Mouse (Mus musculus): ENCODE measurements around the gene AB124611. TPM values are rescaled to one million over a fixed set of nuclear protein-coding genes. Genes with fewer than 3 reads are reported as not detected.

AB124611 gene
- 4.7 TPM for polyA plus RNA-seq (2014; fragmentation: Illumina TruSeq; extraction: RNeasy Lipid Tissue Mini Kit (QIAGEN cat#74804))

DNA sequence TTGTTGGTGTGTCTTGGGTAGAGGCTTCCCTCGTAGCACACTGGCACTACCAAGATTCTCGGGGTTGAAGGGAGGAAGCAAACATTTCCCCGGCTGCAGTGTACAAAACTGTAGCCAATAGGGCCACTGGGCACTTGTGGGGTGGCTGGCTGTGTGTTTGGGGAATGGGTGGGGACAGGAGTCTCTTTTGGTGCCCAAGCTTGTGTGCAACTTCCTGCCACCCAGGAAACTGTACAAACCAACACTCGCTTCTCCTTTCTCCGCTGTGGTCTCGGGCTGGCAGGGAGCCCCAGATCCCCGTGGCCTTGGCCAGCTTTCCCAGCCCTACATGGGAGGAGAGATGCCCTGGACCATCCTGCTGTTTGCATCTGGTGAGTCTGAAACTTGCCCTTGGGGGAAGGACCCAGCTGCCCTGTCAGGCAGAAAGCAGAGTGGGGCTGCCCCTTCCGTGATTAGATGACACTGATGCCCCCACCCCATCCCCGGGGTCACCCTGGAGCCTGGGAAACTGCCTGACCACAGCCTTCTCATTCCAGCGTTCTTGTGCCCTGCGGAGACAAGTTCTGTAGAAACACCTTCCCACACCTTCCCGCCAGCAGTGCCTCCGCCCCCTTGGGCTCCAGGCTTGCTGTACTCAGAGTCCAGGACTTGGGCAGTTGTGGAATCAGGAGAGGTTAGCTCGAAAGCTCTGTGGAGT, at the start of gene AB124611:
Gene AB124611, plus strand, starts transcription at position 240 of the 697 bp plus-strand sequence.

GRCm38 (mm10) chr9:21509772-21510688, 15.9 kb upstream of the AB124611 start, which contains the start of gene Tmed1:
Gene Tmed1, minus strand, starts transcription at chr9:21510252.

GRCm38 (mm10) chr9:21546789-21547074, 20.8 kb downstream of the AB124611 start, which contains the start of gene Carm1:
Gene Carm1, plus strand, starts transcription at chr9:21546894.

GRCm38 (mm10) chr9:21592703-21593121, 66.7 kb downstream of the AB124611 start, which contains the start of the genes Timm29 and Yipf2:
Gene Timm29, plus strand, starts transcription at chr9:21592722.
Gene Yipf2, minus strand, starts transcription at chr9:21592828.

Other genes with a start within 250 kb of the AB124611 start
- 3.7 TPM for gene Kri1, start 238.2 kb upstream of the AB124611 start, polyA plus RNA-seq (2014; fragmentation: Illumina TruSeq; extraction: RNeasy Lipid Tissue Mini Kit (QIAGEN cat#74804))
- gene Cdkn2d, start 234.8 kb upstream of the AB124611 start, polyA plus RNA-seq (2014; fragmentation: Illumina TruSeq; extraction: RNeasy Lipid Tissue Mini Kit (QIAGEN cat#74804)): 3.8 TPM
- gene Ap1m2, start 213.8 kb upstream of the AB124611 start, polyA plus RNA-seq (2014; fragmentation: Illumina TruSeq; extraction: RNeasy Lipid Tissue Mini Kit (QIAGEN cat#74804)): 0.74 TPM
- gene Slc44a2, start 205.5 kb upstream of the AB124611 start, polyA plus RNA-seq (2014; fragmentation: Illumina TruSeq; extraction: RNeasy Lipid Tissue Mini Kit (QIAGEN cat#74804)): 27.2 TPM
- gene Ilf3, start 158.3 kb upstream of the AB124611 start, polyA plus RNA-seq (2014; fragmentation: Illumina TruSeq; extraction: RNeasy Lipid Tissue Mini Kit (QIAGEN cat#74804)): 48.9 TPM
- gene Qtrt1, start 114.3 kb upstream of the AB124611 start, polyA plus RNA-seq (2014; fragmentation: Illumina TruSeq; extraction: RNeasy Lipid Tissue Mini Kit (QIAGEN cat#74804)): not detected
- gene Dnm2, start 101.3 kb upstream of the AB124611 start, polyA plus RNA-seq (2014; fragmentation: Illumina TruSeq; extraction: RNeasy Lipid Tissue Mini Kit (QIAGEN cat#74804)): 11.7 TPM
- 5.1 TPM for gene Tmed1, start 15.9 kb upstream of the AB124611 start, polyA plus RNA-seq (2014; fragmentation: Illumina TruSeq; extraction: RNeasy Lipid Tissue Mini Kit (QIAGEN cat#74804))
- 4.8 TPM for gene Carm1, start 20.7 kb downstream of the AB124611 start, polyA plus RNA-seq (2014; fragmentation: Illumina TruSeq; extraction: RNeasy Lipid Tissue Mini Kit (QIAGEN cat#74804))
- gene Timm29, start 66.5 kb downstream of the AB124611 start, polyA plus RNA-seq (2014; fragmentation: Illumina TruSeq; extraction: RNeasy Lipid Tissue Mini Kit (QIAGEN cat#74804)): 47.5 TPM
- 7.0 TPM for gene Yipf2, start 66.7 kb downstream of the AB124611 start, polyA plus RNA-seq (2014; fragmentation: Illumina TruSeq; extraction: RNeasy Lipid Tissue Mini Kit (QIAGEN cat#74804))
- gene Smarca4, start 90.0 kb downstream of the AB124611 start, polyA plus RNA-seq (2014; fragmentation: Illumina TruSeq; extraction: RNeasy Lipid Tissue Mini Kit (QIAGEN cat#74804)): 6.6 TPM
- gene Ldlr, start 197.3 kb downstream of the AB124611 start, polyA plus RNA-seq (2014; fragmentation: Illumina TruSeq; extraction: RNeasy Lipid Tissue Mini Kit (QIAGEN cat#74804)): 21.2 TPM
- gene Spc24, start 234.1 kb downstream of the AB124611 start, polyA plus RNA-seq (2014; fragmentation: Illumina TruSeq; extraction: RNeasy Lipid Tissue Mini Kit (QIAGEN cat#74804)): 5.9 TPM